In genomic region chr7:61683080-61683479, GRCm38 (mm10) we compare ENCODE assay signal across 16 mouse cellular contexts.
DNase-seq lines count a peak whose midpoint lies in the region; ATAC-seq lines count a peak whose summit lies in the region.
"Had no signal": no experiment of that assay in that cellular context is flagged by ENCODE, and none has a peak within 500 bp of the region (broad histone marks: within the 10 kb centered on the region; RNA-seq: fewer than 3 reads in every experiment).

No protein-coding gene starts in this region.

- no peak overlapping the region for H3K4me3 ChIP-seq in forebrain, embryonic 16.5 days (replicated peaks; ENCODE audit: low read length)
- no peak overlapping the region for H3K4me3 ChIP-seq in forebrain, embryonic 10.5 days
- H3K4me3 ChIP-seq in midbrain, embryonic 14.5 days (replicated peaks; ENCODE audit: low read depth, low read length): no peak overlapping the region
- no peak overlapping the region for H3K4me3 ChIP-seq in midbrain, embryonic 13.5 days (replicated peaks)
- no peak overlapping the region for H3K4me3 ChIP-seq in liver, embryonic 11.5 days (ENCODE audit: low read depth, low read length)
- H3K4me3 ChIP-seq: embryonic facial prominence, embryonic 12.5 days; heart, embryonic 10.5 days had no signal

- 0 out of 2 replicates have a peak, but pooled peaks have one; percentile 15 for ATAC-seq in forebrain, embryonic 16.5 days
- no peak for ATAC-seq in midbrain, embryonic 14.5 days (ENCODE audit: low FRiP score, low TSS enrichment)
- ATAC-seq in midbrain, embryonic 13.5 days: no peak
- no peak for ATAC-seq in liver, embryonic 11.5 days (replicated peaks; ENCODE audit: low FRiP score)
- ATAC-seq: Patski had no signal

- H3K27me3 ChIP-seq in forebrain, embryonic 16.5 days (replicated peaks; ENCODE audit: control insufficient read depth, insufficient read depth, low read length): no peaks in the 10 kb centered on the region
- H3K27me3 ChIP-seq in forebrain, embryonic 10.5 days (ENCODE audit: poor library complexity, severe bottlenecking): no peaks in the 10 kb centered on the region
- no peaks in the 10 kb centered on the region for H3K27me3 ChIP-seq in midbrain, embryonic 14.5 days (ENCODE audit: control insufficient read depth, insufficient read depth, low read length)
- no peaks in the 10 kb centered on the region for H3K27me3 ChIP-seq in midbrain, embryonic 13.5 days
- no peaks in the 10 kb centered on the region for H3K27me3 ChIP-seq in liver, embryonic 11.5 days (replicated peaks; ENCODE audit: control insufficient read depth, insufficient read depth, low read length)
- H3K27me3 ChIP-seq: embryonic facial prominence, embryonic 12.5 days; Patski had no signal

- H3K9me3 ChIP-seq in forebrain, embryonic 16.5 days (ENCODE audit: control insufficient read depth, low read length): no peaks in the 10 kb centered on the region
- peaks cover 6% of the 10 kb centered on the region; the same call in 1 of the 2 replicates for H3K9me3 ChIP-seq in forebrain, embryonic 10.5 days
- H3K9me3 ChIP-seq in midbrain, embryonic 14.5 days (ENCODE audit: control insufficient read depth, low read length): 0 out of 2 replicates have a peak, but pooled peaks cover 4% of the 10 kb centered on the region
- H3K9me3 ChIP-seq in midbrain, embryonic 13.5 days: no peaks in the 10 kb centered on the region; the same call in none of the 2 replicates
- H3K9me3 ChIP-seq in liver, embryonic 11.5 days (ENCODE audit: control insufficient read depth, low read length): no peaks in the 10 kb centered on the region
- H3K9me3 ChIP-seq: embryonic facial prominence, embryonic 12.5 days had no signal

- no peak overlapping the region for H3K4me2 ChIP-seq in forebrain, embryonic 16.5 days (ENCODE audit: low read length)
- no peak overlapping the region for H3K4me2 ChIP-seq in midbrain, embryonic 14.5 days (ENCODE audit: low read length)
- H3K4me2 ChIP-seq in midbrain, embryonic 13.5 days (replicated peaks): no peak overlapping the region
- no peak overlapping the region for H3K4me2 ChIP-seq in liver, embryonic 11.5 days
- H3K4me2 ChIP-seq: embryonic facial prominence, embryonic 12.5 days had no signal

- DNase-seq in forebrain, embryonic 10.5 days (ENCODE audit: extremely low spot score, low spot score): no peak
- peak; percentile 13 for DNase-seq in midbrain, embryonic 14.5 days
- DNase-seq in frontal cortex, postnatal 36 days (ENCODE audit: low spot score in 2 of 2): peak; percentile 11 to 35
- DNase-seq in left cerebral cortex, adult 9 months (ENCODE audit: low spot score in 2 of 2): peak; percentile 23 to 25
- no peak for DNase-seq in liver, embryonic 11.5 days (ENCODE audit: low spot score)
- no peak for DNase-seq in adrenal gland, postnatal 14 days
- DNase-seq: cerebellum, postnatal 25 days; gastrocnemius, postnatal 14 days; heart, postnatal 14 days; kidney, adult 8-10 months; liver had no signal

- H3K4me1 ChIP-seq in forebrain, embryonic 16.5 days (replicated peaks; ENCODE audit: control insufficient read depth, insufficient read depth, low read length): no peaks in the 10 kb centered on the region
- H3K4me1 ChIP-seq in forebrain, embryonic 10.5 days: no peaks in the 10 kb centered on the region
- no peaks in the 10 kb centered on the region for H3K4me1 ChIP-seq in midbrain, embryonic 14.5 days (ENCODE audit: control insufficient read depth, insufficient read depth, low read length)
- H3K4me1 ChIP-seq in midbrain, embryonic 13.5 days (replicated peaks): no peaks in the 10 kb centered on the region
- no peaks in the 10 kb centered on the region for H3K4me1 ChIP-seq in liver, embryonic 11.5 days (replicated peaks; ENCODE audit: control insufficient read depth, insufficient read depth, low read length)
- H3K4me1 ChIP-seq: embryonic facial prominence, embryonic 12.5 days; heart, embryonic 10.5 days had no signal

- no peaks in the 10 kb centered on the region for H3K36me3 ChIP-seq in forebrain, embryonic 16.5 days (ENCODE audit: control insufficient read depth, insufficient read depth)
- H3K36me3 ChIP-seq in forebrain, embryonic 10.5 days (replicated peaks): no peaks in the 10 kb centered on the region
- no peaks in the 10 kb centered on the region for H3K36me3 ChIP-seq in midbrain, embryonic 14.5 days (ENCODE audit: control insufficient read depth, insufficient read depth, low read length)
- H3K36me3 ChIP-seq in midbrain, embryonic 13.5 days: no peaks in the 10 kb centered on the region
- H3K36me3 ChIP-seq in liver, embryonic 11.5 days (ENCODE audit: control insufficient read depth, insufficient read depth, low read length): no peaks in the 10 kb centered on the region
- H3K36me3 ChIP-seq: embryonic facial prominence, embryonic 12.5 days; heart, embryonic 10.5 days had no signal

- WGBS in forebrain, embryonic 16.5 days: 72% methylated on average over 1 of the region's 1 CpGs
- WGBS in forebrain, embryonic 10.5 days: 76% methylated on average over 1 of the region's 1 CpGs
- WGBS in midbrain, embryonic 14.5 days: 69% methylated on average over 1 of the region's 1 CpGs
- WGBS in midbrain, embryonic 13.5 days: 74% methylated on average over 1 of the region's 1 CpGs
- 55% methylated on average over 1 of the region's 1 CpGs for WGBS in liver, embryonic 11.5 days

- no peak overlapping the region for H3K9ac ChIP-seq in forebrain, embryonic 16.5 days (replicated peaks; ENCODE audit: low read depth, low read length)
- no peak overlapping the region for H3K9ac ChIP-seq in midbrain, embryonic 14.5 days (replicated peaks; ENCODE audit: low read length)
- no peak overlapping the region for H3K9ac ChIP-seq in midbrain, embryonic 13.5 days (replicated peaks)
- no peak overlapping the region for H3K9ac ChIP-seq in liver, embryonic 11.5 days (ENCODE audit: low read depth, low read length)
- H3K9ac ChIP-seq: embryonic facial prominence, embryonic 12.5 days had no signal

- no peak overlapping the region for H3K27ac ChIP-seq in forebrain, embryonic 16.5 days (ENCODE audit: low read length)
- H3K27ac ChIP-seq in forebrain, embryonic 10.5 days: no peak overlapping the region
- 0 out of 2 replicates have a peak overlapping the region, but pooled peaks have one; percentile 9 for H3K27ac ChIP-seq in midbrain, embryonic 14.5 days (replicated peaks; ENCODE audit: low read depth, low read length)
- no peak overlapping the region for H3K27ac ChIP-seq in midbrain, embryonic 13.5 days
- no peak overlapping the region for H3K27ac ChIP-seq in liver, embryonic 11.5 days (ENCODE audit: low read depth, low read length)
- H3K27ac ChIP-seq: embryonic facial prominence, embryonic 12.5 days; heart, embryonic 10.5 days had no signal

Comparison
In these comparisons a context has a peak if more than half of its experiments do, and no peak if none do; other contexts are left out.
1. DNase-seq: peak in midbrain, embryonic 14.5 days (single experiment), frontal cortex, postnatal 36 days (2 of 2) and left cerebral cortex, adult 9 months (2 of 2); none in forebrain, embryonic 10.5 days (single experiment), liver, embryonic 11.5 days (single experiment) and adrenal gland, postnatal 14 days (single experiment).